Mouse (Mus musculus) urinary bladder, postnatal 10 days (tissue): Measurements from ENCODE around the gene Atp2b2.

Experiments
- DNase-seq: peaks from one replicate; pipeline ENCODE4 v3.0.0; 2022; ENCODE audit warnings: low spot score

The Atp2b2 gene

GRCm38 (mm10) chr6:114042332-114042731 is at the start of gene Atp2b2:
Atp2b2 (minus strand) TSS chr6:114042613.
- no peak for DNase-seq

GRCm38 (mm10) chr6:114089626-114090025 is 47.2 kb upstream of the Atp2b2 start:
- DNase-seq: no peak

- no peak for DNase-seq
Measured at GRCm38 (mm10) chr6:114087106-114087505, 44.7 kb upstream of the Atp2b2 start.

GRCm38 (mm10) chr6:114078556-114078955 is 36.1 kb upstream of the Atp2b2 start:
- no peak for DNase-seq

GRCm38 (mm10) chr6:114076560-114076959 is 34.1 kb upstream of the Atp2b2 start:
- DNase-seq: no peak

- DNase-seq: no peak
Measured at GRCm38 (mm10) chr6:114076061-114076460, 33.6 kb upstream of the Atp2b2 start.

GRCm38 (mm10) chr6:114074929-114075328 is 32.5 kb upstream of the Atp2b2 start:
- DNase-seq: no peak

GRCm38 (mm10) chr6:114074256-114074655 is 31.8 kb upstream of the Atp2b2 start:
- DNase-seq: no peak

- no peak for DNase-seq
Measured at GRCm38 (mm10) chr6:114071564-114071963, 29.2 kb upstream of the Atp2b2 start.

GRCm38 (mm10) chr6:114063100-114063499 is 20.7 kb upstream of the Atp2b2 start:
- DNase-seq: no peak

GRCm38 (mm10) chr6:114062688-114063087 is 20.3 kb upstream of the Atp2b2 start:
- no peak for DNase-seq

- DNase-seq: no peak
Measured at GRCm38 (mm10) chr6:114059206-114059605, 16.8 kb upstream of the Atp2b2 start.

- DNase-seq: no peak
Measured at GRCm38 (mm10) chr6:114058030-114058808, 15.8 kb upstream of the Atp2b2 start.

GRCm38 (mm10) chr6:114055311-114055710 is 12.9 kb upstream of the Atp2b2 start:
- no peak for DNase-seq

GRCm38 (mm10) chr6:114044962-114045361 is 2.5 kb upstream of the Atp2b2 start:
- no peak for DNase-seq

GRCm38 (mm10) chr6:114042836-114043235 is 423 bp upstream of the Atp2b2 start:
- no peak for DNase-seq

GRCm38 (mm10) chr6:114041911-114042284 is 515 bp downstream of the Atp2b2 start:
- no peak for DNase-seq

- no peak for DNase-seq
Measured at GRCm38 (mm10) chr6:114041097-114041910, 1.1 kb downstream of the Atp2b2 start.

- DNase-seq: no peak
Measured at GRCm38 (mm10) chr6:114035704-114036103, 6.7 kb downstream of the Atp2b2 start.

- DNase-seq: no peak
Measured at GRCm38 (mm10) chr6:114032822-114033221, 9.6 kb downstream of the Atp2b2 start.

GRCm38 (mm10) chr6:114023794-114024193 is 18.6 kb downstream of the Atp2b2 start:
- DNase-seq: no peak

GRCm38 (mm10) chr6:114022104-114022503 is 20.3 kb downstream of the Atp2b2 start:
- DNase-seq: no peak

- DNase-seq: no peak
Measured at GRCm38 (mm10) chr6:114013801-114014200, 28.6 kb downstream of the Atp2b2 start.
